Mouse (Mus musculus): ENCODE results near the gene Rad51b. TPM values are rescaled to one million over a fixed set of nuclear protein-coding genes. Genes with fewer than 3 reads are reported as not detected.
A peak's percentile ranks its signal among the peaks of the same experiment; 100 is the strongest.

The Rad51b gene
- polyA plus RNA-seq, 1 experiment from 2014 or later, result 1.4 TPM

DNA sequence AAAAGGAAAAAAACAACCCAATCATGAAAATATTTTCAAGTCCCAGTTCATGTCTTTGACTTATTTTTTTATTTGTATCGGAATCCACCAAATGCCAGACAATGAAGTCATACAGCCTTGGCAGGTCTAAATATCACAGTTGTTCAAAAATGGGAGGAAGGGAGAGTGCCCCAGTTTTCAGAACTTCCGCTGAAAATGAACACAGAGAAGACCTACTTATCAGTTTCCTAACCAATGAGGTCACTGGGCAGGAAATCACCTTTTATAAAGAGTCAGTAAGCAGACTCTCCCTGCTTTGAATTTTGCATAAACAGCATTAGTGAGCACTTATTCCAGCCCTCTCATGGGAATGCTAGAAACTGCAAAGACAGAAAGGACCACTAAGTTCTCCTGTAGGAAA, 465.0 kb downstream of the Rad51b start:
- no peak for ATAC-seq (ENCODE audit: low read depth)
- H3K4me3 ChIP-seq, result no peak overlapping the region
- no peak overlapping the region for H3K9ac ChIP-seq
- 89% methylated on average over 2 of the region's 2 CpGs for whole genome bisulfite sequencing
- no peaks in the 10 kb centered on the region for H3K36me3 ChIP-seq
- H3K27me3 ChIP-seq, result no peaks in the 10 kb centered on the region
- H3K4me2 ChIP-seq, result no peak overlapping the region
- no peaks in the 10 kb centered on the region for H3K9me3 ChIP-seq
- no peak overlapping the region for H3K27ac ChIP-seq (replicated peaks)
- peaks cover 12% of the 10 kb centered on the region for H3K4me1 ChIP-seq (replicated peaks)

- 91% methylated on average over 7 of the region's 7 CpGs for WGBS
- Histone ChIP-seq H3K36me3 (no peaks in the 10 kb centered on the region), H3K9ac (no peak overlapping the region), H3K4me3 (no peak overlapping the region), H3K27me3 (no peaks in the 10 kb centered on the region), H3K9me3 (no peaks in the 10 kb centered on the region), H3K27ac (replicated peaks) (no peak overlapping the region), H3K4me2 (no peak overlapping the region), H3K4me1 (replicated peaks) (peaks cover 12% of the 10 kb centered on the region)
- no peak for ATAC-seq (ENCODE audit: low read depth)
Measured at GRCm38 (mm10) chr12:79762570-79763275, 465.6 kb downstream of the Rad51b start.

DNA sequence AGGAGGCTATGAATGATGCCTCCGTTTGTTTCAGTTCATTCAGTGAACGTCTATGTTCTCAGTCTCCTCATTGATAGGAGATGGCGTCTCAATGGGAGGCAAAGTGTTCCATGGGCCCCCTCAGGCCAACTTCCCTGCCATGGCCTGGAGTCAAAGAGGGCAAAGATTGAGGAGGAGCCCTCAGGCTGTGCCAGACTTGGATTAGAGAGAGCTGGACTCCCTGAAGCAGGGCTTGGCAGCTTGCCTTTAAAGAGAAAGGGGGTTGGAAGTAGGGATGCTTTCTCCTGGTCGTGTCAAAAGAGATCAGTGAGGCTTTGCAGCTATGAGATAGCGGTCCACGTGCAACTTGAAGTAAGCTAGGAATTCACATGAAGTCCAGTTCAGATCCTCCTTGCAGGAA, 469.0 kb downstream of the Rad51b start:
- Histone ChIP-seq H3K4me1 (replicated peaks) (no peaks in the 10 kb centered on the region; the same call in 1 of the 2 replicates), H3K36me3 (no peaks in the 10 kb centered on the region), H3K9ac (no peak overlapping the region), H3K4me3 (no peak overlapping the region), H3K9me3 (no peaks in the 10 kb centered on the region), H3K4me2 (no peak overlapping the region), H3K27me3 (no peaks in the 10 kb centered on the region), H3K27ac (replicated peaks) (no peak overlapping the region)
- ATAC-seq (ENCODE audit: low read depth), result no peak
- 81% methylated on average over 6 of the region's 6 CpGs for WGBS

DNA sequence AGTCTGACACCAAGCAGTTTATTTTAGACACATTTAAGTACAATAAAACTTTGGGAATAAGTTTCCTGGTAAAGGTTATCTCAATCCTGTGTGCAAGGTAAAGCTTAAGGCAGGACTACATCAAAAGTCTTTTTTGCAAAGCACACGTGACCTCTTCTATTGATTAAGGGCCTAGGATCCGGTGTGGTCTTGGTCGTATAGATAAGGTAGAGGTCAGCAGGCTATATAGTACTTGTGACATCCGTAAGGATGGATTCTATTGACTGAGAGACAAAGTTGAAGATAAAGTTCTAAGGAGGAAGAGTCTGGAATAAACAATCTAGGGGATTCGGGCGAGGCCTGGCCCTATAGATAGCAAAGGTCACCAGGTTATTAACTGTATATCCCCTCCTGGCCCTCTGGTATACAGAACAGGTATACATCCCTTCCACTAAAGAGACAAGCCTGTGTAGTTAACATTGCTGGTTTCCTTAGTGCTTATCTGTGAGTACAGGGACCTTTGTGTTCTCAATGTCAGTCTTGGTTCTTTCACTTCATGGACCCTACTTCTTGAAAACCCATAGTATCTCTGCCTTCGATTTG, 471.8 kb downstream of the Rad51b start:
- Histone ChIP-seq H3K4me2 (no peak overlapping the region), H3K9ac (no peak overlapping the region), H3K36me3 (no peaks in the 10 kb centered on the region), H3K4me3 (no peak overlapping the region), H3K27ac (replicated peaks) (no peak overlapping the region), H3K27me3 (no peaks in the 10 kb centered on the region), H3K4me1 (replicated peaks) (no peaks in the 10 kb centered on the region; the same call in 1 of the 2 replicates), H3K9me3 (0 out of 2 replicates have a peak, but pooled peaks cover 2% of the 10 kb centered on the region)
- no peak for ATAC-seq (ENCODE audit: low read depth)
- 91% methylated on average over 7 of the region's 7 CpGs for WGBS

DNA sequence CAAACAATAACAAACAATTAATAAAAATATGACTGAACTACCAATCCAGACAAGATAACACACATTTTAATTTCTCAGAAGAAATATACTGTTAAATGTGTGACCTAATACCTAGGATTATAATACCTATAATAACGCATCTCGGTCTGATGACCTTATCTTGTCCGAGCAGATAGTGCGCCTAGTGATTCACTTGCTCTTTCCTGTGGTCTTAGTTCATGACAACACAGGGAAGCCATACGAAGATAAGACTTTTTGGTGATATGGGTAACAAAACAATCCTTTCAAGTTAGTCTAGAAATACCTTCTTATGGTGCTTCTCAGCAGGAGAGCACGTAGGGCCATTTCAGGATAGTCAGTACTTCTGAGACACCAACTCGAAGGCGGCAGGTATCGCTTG, 472.7 kb downstream of the Rad51b start:
- 0 out of 2 replicates have a peak, but pooled peaks cover 3% of the 10 kb centered on the region for H3K9me3 ChIP-seq
- no peaks in the 10 kb centered on the region for H3K36me3 ChIP-seq
- no peak overlapping the region for H3K9ac ChIP-seq
- H3K27ac ChIP-seq (replicated peaks), result no peak overlapping the region
- no peak for ATAC-seq (ENCODE audit: low read depth)
- H3K27me3 ChIP-seq, result no peaks in the 10 kb centered on the region
- no peaks in the 10 kb centered on the region; the same call in 1 of the 2 replicates for H3K4me1 ChIP-seq (replicated peaks)
- WGBS, result 93% methylated on average over 9 of the region's 9 CpGs
- no peak overlapping the region for H3K4me3 ChIP-seq
- H3K4me2 ChIP-seq, result no peak overlapping the region

DNA sequence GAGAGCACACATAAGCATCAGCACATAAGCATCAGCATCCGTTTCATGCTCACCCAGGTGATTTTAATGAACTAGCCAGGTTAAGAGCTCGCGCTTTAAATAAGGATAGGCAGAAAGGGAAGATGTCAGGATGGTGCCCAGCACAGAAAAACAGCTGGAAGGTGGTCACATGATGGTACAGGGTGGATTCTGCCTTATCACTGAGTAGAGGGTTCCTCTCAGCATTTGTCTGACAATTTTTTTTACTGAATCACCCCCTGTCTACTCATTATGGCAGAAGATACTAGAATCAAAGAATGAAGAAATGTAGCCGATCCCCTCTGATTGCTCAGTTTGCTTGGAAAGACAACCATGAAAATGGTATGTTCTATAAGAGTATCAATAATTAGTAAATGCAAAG, 474.1 kb downstream of the Rad51b start:
- H3K9ac ChIP-seq, result no peak overlapping the region
- no peak overlapping the region for H3K27ac ChIP-seq (replicated peaks)
- H3K9me3 ChIP-seq, result 0 out of 2 replicates have a peak, but pooled peaks cover 3% of the 10 kb centered on the region
- H3K4me1 ChIP-seq (replicated peaks), result no peaks in the 10 kb centered on the region; the same call in 1 of the 2 replicates
- H3K27me3 ChIP-seq, result no peaks in the 10 kb centered on the region
- H3K4me3 ChIP-seq, result no peak overlapping the region
- WGBS, result 93% methylated on average over 4 of the region's 4 CpGs
- no peak overlapping the region for H3K4me2 ChIP-seq
- no peak for ATAC-seq (ENCODE audit: low read depth)
- no peaks in the 10 kb centered on the region for H3K36me3 ChIP-seq

DNA sequence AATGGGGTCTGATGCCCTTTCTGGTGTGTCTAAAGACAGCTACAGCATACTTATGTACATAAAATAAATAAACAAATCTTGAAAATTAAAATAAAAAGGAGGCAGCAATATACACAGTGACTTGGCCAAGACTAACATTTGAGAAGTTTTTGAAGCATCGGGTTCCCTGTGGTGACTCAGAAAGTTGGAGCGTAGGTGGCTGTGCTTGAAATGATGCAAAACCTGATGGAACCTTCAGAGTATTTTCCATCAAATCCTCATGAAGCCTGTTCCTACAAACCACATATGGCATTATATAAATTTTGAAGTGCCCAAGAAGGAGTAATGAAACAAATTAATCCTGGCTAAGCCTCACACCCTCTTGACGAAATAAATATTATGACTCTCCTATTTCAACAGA, 474.7 kb downstream of the Rad51b start:
- no peak overlapping the region for H3K4me3 ChIP-seq
- no peaks in the 10 kb centered on the region for H3K27me3 ChIP-seq
- H3K4me1 ChIP-seq (replicated peaks), result no peaks in the 10 kb centered on the region; the same call in 1 of the 2 replicates
- 0 out of 2 replicates have a peak, but pooled peaks cover 3% of the 10 kb centered on the region for H3K9me3 ChIP-seq
- no peaks in the 10 kb centered on the region for H3K36me3 ChIP-seq
- H3K9ac ChIP-seq, result no peak overlapping the region
- WGBS, result 95% methylated on average over 3 of the region's 3 CpGs
- no peak overlapping the region for H3K27ac ChIP-seq (replicated peaks)
- ATAC-seq (ENCODE audit: low read depth), result no peak
- no peak overlapping the region for H3K4me2 ChIP-seq

GRCm38 (mm10) chr12:79773246-79773645, 476.2 kb downstream of the Rad51b start:
- Histone ChIP-seq H3K4me2 (no peak overlapping the region), H3K27ac (replicated peaks) (no peak overlapping the region), H3K36me3 (no peaks in the 10 kb centered on the region), H3K27me3 (no peaks in the 10 kb centered on the region), H3K4me3 (no peak overlapping the region), H3K9me3 (0 out of 2 replicates have a peak, but pooled peaks cover 3% of the 10 kb centered on the region), H3K4me1 (replicated peaks) (no peaks in the 10 kb centered on the region), H3K9ac (no peak overlapping the region)
- WGBS, result 81% methylated on average over 4 of the region's 4 CpGs
- no peak for ATAC-seq (ENCODE audit: low read depth)

DNA sequence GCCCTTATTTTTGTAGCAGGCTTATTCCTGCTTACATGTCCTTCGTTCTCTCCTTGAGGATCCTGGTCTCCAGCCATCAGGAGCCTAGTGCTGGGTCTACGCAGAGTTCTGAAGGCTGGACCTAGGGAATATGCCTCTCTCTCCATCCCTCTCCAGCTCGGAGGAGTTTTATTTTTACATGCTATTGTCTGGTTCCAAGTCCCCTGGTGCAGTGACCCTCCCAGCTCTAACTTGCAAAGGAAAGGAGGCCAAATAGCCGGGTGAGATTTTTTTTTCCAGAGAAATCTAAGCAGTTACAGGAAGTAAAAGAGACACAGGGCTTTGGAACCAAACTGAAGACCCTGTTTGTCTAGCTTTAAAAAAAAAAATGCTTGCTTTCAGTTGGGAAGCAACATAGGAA, 477.5 kb downstream of the Rad51b start:
- WGBS, result 76% methylated on average over 4 of the region's 4 CpGs
- no peak overlapping the region for H3K9ac ChIP-seq
- H3K4me1 ChIP-seq (replicated peaks), result no peaks in the 10 kb centered on the region
- no peak for ATAC-seq (ENCODE audit: low read depth)
- no peak overlapping the region for H3K4me2 ChIP-seq
- H3K27ac ChIP-seq (replicated peaks), result 0 out of 2 replicates have a peak overlapping the region, but pooled peaks have one; percentile 38
- no peaks in the 10 kb centered on the region for H3K36me3 ChIP-seq
- H3K9me3 ChIP-seq, result 0 out of 2 replicates have a peak, but pooled peaks cover 3% of the 10 kb centered on the region
- no peaks in the 10 kb centered on the region for H3K27me3 ChIP-seq
- H3K4me3 ChIP-seq, result no peak overlapping the region

DNA sequence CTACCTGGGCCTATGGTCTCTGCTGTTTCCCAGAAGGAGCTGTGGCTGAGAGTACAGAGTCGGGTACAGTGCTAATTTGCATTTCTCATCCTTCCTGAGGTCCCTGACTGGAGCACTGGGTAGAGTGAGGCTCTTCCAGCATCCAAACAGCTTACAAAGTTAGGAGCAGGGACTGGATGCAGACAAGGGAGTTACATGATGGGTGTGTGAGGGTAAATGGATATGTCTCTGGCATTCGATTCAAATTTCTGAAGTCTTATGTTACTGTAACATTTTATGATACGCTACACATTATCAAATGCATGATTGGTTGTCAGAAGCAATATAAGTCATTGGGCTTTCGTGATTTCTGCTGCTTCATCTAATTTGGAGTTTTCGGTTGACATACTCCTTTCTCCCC, 479.7 kb downstream of the Rad51b start:
- no peaks in the 10 kb centered on the region for H3K36me3 ChIP-seq
- 84% methylated on average over 5 of the region's 5 CpGs for WGBS
- ATAC-seq (ENCODE audit: low read depth), result no peak
- H3K9ac ChIP-seq, result no peak overlapping the region
- H3K9me3 ChIP-seq, result 0 out of 2 replicates have a peak, but pooled peaks cover 3% of the 10 kb centered on the region
- no peaks in the 10 kb centered on the region for H3K4me1 ChIP-seq (replicated peaks)
- H3K4me2 ChIP-seq, result no peak overlapping the region
- H3K27ac ChIP-seq (replicated peaks), result no peak overlapping the region
- no peaks in the 10 kb centered on the region for H3K27me3 ChIP-seq
- no peak overlapping the region for H3K4me3 ChIP-seq

- H3K9ac ChIP-seq, result no peak overlapping the region
- no peak for ATAC-seq (ENCODE audit: low read depth)
- H3K27ac ChIP-seq (replicated peaks), result 0 out of 2 replicates have a peak overlapping the region, but pooled peaks have one; percentile 1
- H3K9me3 ChIP-seq, result 0 out of 2 replicates have a peak, but pooled peaks cover 3% of the 10 kb centered on the region
- no peak overlapping the region for H3K4me3 ChIP-seq
- H3K27me3 ChIP-seq, result no peaks in the 10 kb centered on the region
- 68% methylated on average over 2 of the region's 2 CpGs for WGBS
- no peaks in the 10 kb centered on the region for H3K4me1 ChIP-seq (replicated peaks)
- no peak overlapping the region for H3K4me2 ChIP-seq
- no peaks in the 10 kb centered on the region for H3K36me3 ChIP-seq
Measured at GRCm38 (mm10) chr12:79780745-79781144, 483.7 kb downstream of the Rad51b start.

DNA sequence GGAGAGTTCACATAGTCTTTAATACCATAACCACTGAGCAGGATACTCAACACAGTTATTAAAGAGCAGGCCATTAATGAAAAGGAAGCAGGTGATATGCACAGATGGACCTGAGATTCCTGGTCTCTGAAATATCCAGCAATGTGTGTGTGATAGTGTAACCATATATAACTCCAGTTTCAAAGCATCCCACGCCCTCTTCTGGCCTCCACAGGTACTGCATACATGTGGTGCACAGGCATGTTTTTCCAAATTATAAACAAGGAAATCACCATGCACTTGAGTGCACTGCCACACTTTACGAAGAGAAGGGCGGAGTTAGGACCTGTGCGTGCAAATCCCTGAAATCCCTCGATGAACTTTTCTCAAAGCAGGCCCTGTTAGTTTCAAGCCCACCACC, 484.7 kb downstream of the Rad51b start:
- ATAC-seq (ENCODE audit: low read depth), result no peak
- H3K9ac ChIP-seq, result no peak overlapping the region
- WGBS, result 87% methylated on average over 5 of the region's 5 CpGs
- no peaks in the 10 kb centered on the region for H3K4me1 ChIP-seq (replicated peaks)
- H3K4me3 ChIP-seq, result no peak overlapping the region
- H3K27ac ChIP-seq (replicated peaks), result no peak overlapping the region
- no peaks in the 10 kb centered on the region for H3K27me3 ChIP-seq
- no peaks in the 10 kb centered on the region for H3K36me3 ChIP-seq
- 0 out of 2 replicates have a peak, but pooled peaks cover 3% of the 10 kb centered on the region for H3K9me3 ChIP-seq
- H3K4me2 ChIP-seq, result no peak overlapping the region
